Mouse (Mus musculus) E14TG2a.4 (cell line): ENCODE measurements at regions not wholly inside any gene's neighbourhood (a gene's known extent, or its start where the extent isn't known, plus 50 kb on each side); places are given as distances from the start of the nearest gene placed in this dataset.
"Not testable (repeated sequence)": the region's sequence is repeated elsewhere in the genome, so short reads cannot be mapped to it uniquely, and the experiment has no call there.

Source experiments
- H3K27me3 ChIP-seq: 2 replicates; pipeline ENCODE4 v1.6.1; 2014; ENCODE audit warnings: low read length, control low read depth; ENCODE audit not compliant: insufficient read depth
- H3K36me3 ChIP-seq: 2 replicates; pipeline ENCODE4 v1.6.1; 2014; ENCODE audit warnings: low read length, control low read depth; ENCODE audit not compliant: insufficient read depth
- H3K4me1 ChIP-seq: replicated peaks from 2 replicates; pipeline ENCODE4 v1.6.1; 2014; ENCODE audit warnings: low read depth, low read length, control low read depth
- H3K4me3 ChIP-seq: replicated peaks from 2 replicates; pipeline ENCODE4 v1.5.1; 2014; ENCODE audit warnings: mild to moderate bottlenecking, low read length
- H3K9me3 ChIP-seq: 2 replicates; pipeline ENCODE4 v1.6.1; 2014; ENCODE audit warnings: low read length, control low read depth
- CTCF ChIP-seq: conservative IDR thresholded peaks from 2 replicates; pipeline ENCODE4 v1.5.1; 2014; ENCODE audit warnings: low read length
- NANOG ChIP-seq: IDR thresholded peaks from 2 replicates; pipeline ENCODE4 v1.6.1; 2014; ENCODE audit warnings: borderline replicate concordance, low read length, mixed read lengths
- POU5F1 ChIP-seq: IDR thresholded peaks from 2 replicates; pipeline ENCODE4 v1.6.1; 2014; ENCODE audit warnings: low read length, borderline replicate concordance

DNA sequence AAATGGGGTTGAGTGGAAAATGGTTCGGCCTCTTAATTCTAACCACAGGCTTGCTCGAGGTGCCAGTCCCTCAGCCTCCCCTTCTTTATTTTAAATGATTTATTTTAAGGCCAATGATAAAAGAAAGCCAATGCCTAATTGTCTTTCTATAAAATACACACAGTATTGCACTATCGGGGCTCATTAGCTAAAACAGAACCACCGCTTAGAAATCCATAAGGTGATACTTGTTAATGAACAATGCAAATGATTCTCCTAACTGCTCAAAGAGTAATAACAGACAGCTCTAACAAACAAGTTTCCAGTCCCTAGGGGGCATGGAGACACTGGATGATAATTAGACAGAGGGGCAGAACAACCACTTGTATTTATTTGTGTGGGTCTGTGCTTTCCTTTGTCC, 58.8 kb downstream of the Emx2 start:
- Histone ChIP-seq H3K4me3 (no peak overlapping the region), H3K4me1 (no peaks in the 10 kb centered on the region), H3K36me3 (no peaks in the 10 kb centered on the region), H3K9me3 (no peaks in the 10 kb centered on the region), H3K27me3 (peaks cover 4% of the 10 kb centered on the region; the same call in 1 of the 2 replicates)
- TF ChIP-seq POU5F1 (no peak), NANOG (no peak), CTCF (no peak)

DNA sequence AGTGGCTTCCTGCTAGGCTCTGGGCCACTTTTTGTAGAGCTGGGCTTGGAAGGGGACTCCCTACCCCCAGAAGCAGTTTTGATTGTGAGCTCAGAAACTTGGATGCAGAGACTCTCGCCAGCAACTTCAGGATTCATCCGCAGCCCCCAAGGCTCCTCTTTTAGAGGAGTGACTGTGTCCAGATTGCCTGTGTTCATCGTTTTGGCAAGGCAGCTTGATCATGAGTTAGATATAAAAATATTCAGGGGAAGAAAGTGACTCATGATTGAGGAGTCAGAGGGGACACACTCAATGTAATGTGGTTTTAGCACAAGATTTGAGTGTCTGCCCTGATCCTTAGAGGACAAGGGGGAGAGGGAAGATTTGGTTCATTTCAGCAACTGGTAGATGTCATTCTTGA, 61.0 kb downstream of the Emx2 start:
- no peak for TF ChIP-seq POU5F1
- TF ChIP-seq CTCF = no peak
- no peak for TF ChIP-seq NANOG

DNA sequence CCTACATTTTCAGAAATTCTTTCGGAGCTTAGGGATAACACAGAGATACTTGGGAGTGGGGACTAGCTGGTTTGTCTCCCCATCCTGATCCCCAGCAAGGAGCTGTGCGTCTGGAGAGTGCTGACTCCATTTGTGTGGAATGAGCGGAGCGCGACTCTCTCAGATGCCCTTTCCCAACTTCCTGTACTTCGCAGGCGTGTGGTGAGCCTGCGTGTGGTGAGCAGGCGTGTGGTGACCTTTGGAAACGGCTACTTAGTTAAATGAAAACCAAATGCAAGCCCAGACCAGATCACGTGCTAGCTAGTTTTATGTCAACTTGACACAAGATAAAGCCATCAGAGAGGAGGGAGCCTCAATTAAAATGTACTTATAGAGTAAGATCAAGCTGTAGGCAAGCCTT, 64.0 kb downstream of the Emx2 start:
- TF ChIP-seq NANOG (no peak), POU5F1 (no peak), CTCF (no peak)
- no peaks in the 10 kb centered on the region for H3K9me3 ChIP-seq
- no peaks in the 10 kb centered on the region for H3K36me3 ChIP-seq
- no peak overlapping the region for H3K4me3 ChIP-seq
- H3K27me3 ChIP-seq = peaks cover 9% of the 10 kb centered on the region; the same call in 1 of the 2 replicates
- no peaks in the 10 kb centered on the region for H3K4me1 ChIP-seq

More for the DNA sequence above, 61.0 kb downstream of the Emx2 start:
- Histone ChIP-seq H3K27me3 (peaks cover 5% of the 10 kb centered on the region; the same call in 1 of the 2 replicates), H3K4me3 (no peak overlapping the region), H3K4me1 (no peaks in the 10 kb centered on the region), H3K9me3 (no peaks in the 10 kb centered on the region), H3K36me3 (no peaks in the 10 kb centered on the region)

DNA sequence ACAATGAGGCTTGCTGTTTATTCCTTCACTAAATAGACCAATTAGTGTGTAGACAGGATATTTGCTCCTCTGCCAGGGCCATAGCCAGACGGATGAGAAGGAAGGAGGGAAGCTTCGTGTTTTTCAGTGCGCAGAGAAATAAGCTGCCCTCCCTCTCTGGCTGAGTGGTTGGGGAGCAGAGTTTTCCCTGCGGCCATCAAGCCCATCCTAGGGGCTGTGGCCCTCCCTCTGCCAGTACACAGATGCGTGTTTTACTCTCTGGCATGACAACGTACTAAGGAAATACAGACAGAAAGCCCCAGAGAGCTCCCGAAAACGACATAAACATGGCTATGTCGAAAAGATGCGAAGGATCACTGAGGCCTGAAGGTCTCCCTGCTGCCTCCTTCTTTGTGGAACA, 65.2 kb downstream of the Emx2 start:
- Histone ChIP-seq H3K27me3 (peaks cover 13% of the 10 kb centered on the region; the same call in 1 of the 2 replicates), H3K4me1 (no peaks in the 10 kb centered on the region), H3K9me3 (no peaks in the 10 kb centered on the region), H3K36me3 (no peaks in the 10 kb centered on the region), H3K4me3 (no peak overlapping the region)
- no peak for TF ChIP-seq NANOG
- no peak for TF ChIP-seq CTCF
- no peak for TF ChIP-seq POU5F1

DNA sequence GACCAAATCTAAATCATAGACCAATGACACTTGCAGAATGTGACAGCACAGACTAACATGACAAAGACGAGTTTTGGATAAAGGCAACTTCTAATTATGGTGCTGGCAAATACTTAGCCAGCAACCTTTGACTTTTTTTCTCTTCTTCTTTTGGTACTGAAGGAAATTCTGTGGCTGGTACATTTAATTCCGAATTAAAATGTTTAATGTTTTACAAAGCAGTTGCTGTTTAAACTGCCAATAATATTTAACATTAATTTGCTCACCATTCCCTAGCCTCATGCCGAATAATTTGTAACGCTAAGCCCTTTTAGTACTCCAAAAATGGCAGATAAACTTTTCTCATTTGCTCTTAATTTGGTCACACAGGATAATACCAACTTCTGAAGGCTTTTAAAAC, 105.9 kb downstream of the Emx2 start:
- peaks cover 5% of the 10 kb centered on the region; the same call in 1 of the 2 replicates for H3K27me3 ChIP-seq
- no peaks in the 10 kb centered on the region for H3K36me3 ChIP-seq
- TF ChIP-seq POU5F1 (no peak), NANOG (no peak), CTCF (no peak)
- no peak overlapping the region for H3K4me3 ChIP-seq
- H3K9me3 ChIP-seq = no peaks in the 10 kb centered on the region
- peaks cover 2% of the 10 kb centered on the region; the same call in 1 of the 2 replicates for H3K4me1 ChIP-seq

DNA sequence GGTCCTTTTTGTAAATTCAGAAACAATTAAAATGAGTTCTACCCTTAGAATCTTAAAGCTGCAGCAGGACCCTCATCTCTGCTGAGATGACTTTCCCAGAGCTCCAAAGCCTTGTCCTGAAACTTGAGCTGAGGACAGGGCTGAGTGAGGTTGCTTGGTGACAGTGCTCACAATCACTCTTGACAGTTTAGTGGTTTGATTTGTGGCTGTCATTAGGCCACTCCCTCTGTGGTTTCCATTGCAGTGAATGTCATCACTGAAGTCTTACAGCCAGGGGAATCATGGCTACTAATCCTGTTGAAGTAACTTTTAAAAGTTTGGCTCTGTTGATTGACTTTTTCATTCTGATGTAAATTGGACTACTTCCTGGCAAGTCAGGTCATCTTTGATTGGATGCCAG, 110.7 kb downstream of the Emx2 start:
- peaks cover 2% of the 10 kb centered on the region; the same call in 1 of the 2 replicates for H3K4me1 ChIP-seq
- no peaks in the 10 kb centered on the region for H3K9me3 ChIP-seq
- H3K27me3 ChIP-seq = peaks cover 5% of the 10 kb centered on the region; the same call in 1 of the 2 replicates
- TF ChIP-seq CTCF (no peak), POU5F1 (no peak), NANOG (no peak)
- no peaks in the 10 kb centered on the region for H3K36me3 ChIP-seq
- no peak overlapping the region for H3K4me3 ChIP-seq

DNA sequence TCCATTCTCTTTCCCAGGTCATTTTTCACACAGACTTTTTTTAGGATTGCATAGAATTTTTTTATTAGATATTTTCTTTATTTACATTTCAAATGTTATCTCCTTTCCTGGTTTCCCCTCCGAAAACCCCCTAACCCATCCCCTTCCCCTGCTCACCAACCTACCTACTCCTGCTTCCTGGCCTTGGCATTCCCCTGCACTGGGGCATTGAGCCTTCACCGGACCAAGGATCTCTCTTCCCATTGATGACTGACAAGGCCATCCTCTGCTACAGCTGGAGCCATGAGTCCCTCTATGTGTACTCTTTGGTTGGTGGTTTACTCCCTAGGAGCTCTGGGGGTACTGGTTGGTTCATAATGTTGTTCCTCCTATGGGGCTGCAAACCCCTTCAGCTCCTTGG, 111.4 kb downstream of the Emx2 start:
- not testable (repeated sequence) for H3K27me3 ChIP-seq, H3K4me3 ChIP-seq, H3K9me3 ChIP-seq, H3K4me1 ChIP-seq, H3K36me3 ChIP-seq

DNA sequence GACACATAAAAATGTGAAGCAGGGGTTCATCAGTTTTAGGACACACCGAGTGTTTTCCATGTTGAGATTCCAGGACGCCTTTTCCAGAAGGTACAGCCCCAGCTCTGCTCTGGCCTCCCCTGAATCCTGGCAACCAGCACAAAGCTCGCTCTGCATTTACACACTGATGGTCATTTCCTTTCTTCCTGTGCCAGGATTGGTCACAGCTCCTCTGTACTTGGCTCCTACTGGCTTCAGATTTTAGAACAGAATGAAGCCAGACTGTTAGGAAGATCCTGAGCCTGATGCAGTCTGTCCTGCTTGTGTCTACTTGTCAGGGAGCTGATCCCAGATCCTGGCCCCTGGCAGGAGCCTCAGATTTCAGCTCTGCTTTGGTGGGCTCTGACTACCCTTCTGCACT, 116.2 kb downstream of the Emx2 start:
- no peak for TF ChIP-seq NANOG
- no peak for TF ChIP-seq CTCF
- TF ChIP-seq POU5F1 = no peak
- no peaks in the 10 kb centered on the region for H3K9me3 ChIP-seq
- no peaks in the 10 kb centered on the region for H3K4me1 ChIP-seq
- H3K4me3 ChIP-seq = no peak overlapping the region
- no peaks in the 10 kb centered on the region for H3K36me3 ChIP-seq
- H3K27me3 ChIP-seq = no peaks in the 10 kb centered on the region; the same call in 1 of the 2 replicates

DNA sequence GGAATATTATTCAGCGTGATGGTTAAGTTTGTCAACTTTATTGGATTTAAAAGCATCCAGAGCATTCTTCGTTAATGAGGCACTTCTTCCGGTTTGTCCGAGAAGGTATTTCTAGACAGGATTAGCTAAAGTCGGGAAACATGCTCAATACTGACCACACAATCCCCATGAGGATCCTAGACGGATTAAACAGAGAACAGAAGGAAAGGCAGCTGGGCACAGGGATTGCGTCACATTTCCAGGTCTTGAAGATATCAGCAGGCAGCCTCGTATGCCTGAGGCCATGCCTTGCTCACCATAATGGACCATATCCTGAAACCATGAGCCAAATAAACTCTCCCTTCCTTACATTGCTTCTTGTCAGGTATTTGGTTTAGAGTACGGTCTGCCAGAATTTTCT, 119.7 kb downstream of the Emx2 start:
- no peaks in the 10 kb centered on the region for H3K36me3 ChIP-seq
- peaks cover 19% of the 10 kb centered on the region for H3K4me1 ChIP-seq
- no peak for TF ChIP-seq CTCF
- no peak for TF ChIP-seq NANOG
- TF ChIP-seq POU5F1 = no peak
- H3K4me3 ChIP-seq = no peak overlapping the region
- H3K27me3 ChIP-seq = peaks cover 8% of the 10 kb centered on the region; the same call in 1 of the 2 replicates
- H3K9me3 ChIP-seq = no peaks in the 10 kb centered on the region
